Mouse (Mus musculus) heart, embryonic 15.5 days (tissue): ENCODE results near the gene Ankrd65. TPM values are rescaled to one million over a fixed set of nuclear protein-coding genes. Genes with fewer than 3 reads are reported as not detected.

Experiments
- microRNA-seq: library from miRNA; unstranded; fragments of <30 nt; microRNA quantifications from one replicate; pipeline ENCODE4, GENCODE M21; 2016
- polyA plus RNA-seq: library from polyadenylated mRNA; unstranded; fragments of >200 nt; fragmentation: Nextera tagmentation; extraction: Ambion mirVana; gene quantifications from 2 replicates; pipeline ENCODE4 v1.2.1, GENCODE M21; 2015

Ankrd65 gene
- polyA plus RNA-seq, 1 experiment from 2014 or later, result not detected

Small RNA genes within 50 kb of the gene (microRNA-seq; reads per million reads assigned to microRNA genes)
- gene Gm27743, result not detected

Other genes starting within 250 kb of the Ankrd65 start
- 40.9 and 55.3 TPM in 2 replicates for gene Nadk, start 228.1 kb upstream of the Ankrd65 start, polyA plus RNA-seq
- gene Slc35e2, start 189.0 kb upstream of the Ankrd65 start, polyA plus RNA-seq, result 5.8 and 6.7 TPM in 2 replicates
- 38.4 and 41.8 TPM in 2 replicates for gene Cdk11b, start 165.6 kb upstream of the Ankrd65 start, polyA plus RNA-seq
- gene Gm10563, start 145.0 kb upstream of the Ankrd65 start, polyA plus RNA-seq, result not detected in 2 replicates
- gene Mmp23, start 137.1 kb upstream of the Ankrd65 start, polyA plus RNA-seq, result 65.5 and 74.9 TPM in 2 replicates
- gene Mib2, start 121.2 kb upstream of the Ankrd65 start, polyA plus RNA-seq, result 17.3 and 23.4 TPM in 2 replicates
- 3.8 and 5.0 TPM in 2 replicates for gene Fndc10, start 96.1 kb upstream of the Ankrd65 start, polyA plus RNA-seq
- 97.0 and 107 TPM in 2 replicates for gene Ssu72, start 85.6 kb upstream of the Ankrd65 start, polyA plus RNA-seq
- 0.53 and 0.56 TPM in 2 replicates for gene Tmem240, start 55.6 kb upstream of the Ankrd65 start, polyA plus RNA-seq
- 88.9 and 108 TPM in 2 replicates for gene Atad3a, start 29.3 kb upstream of the Ankrd65 start, polyA plus RNA-seq
- 5.9 and 7.8 TPM in 2 replicates for gene Vwa1, start 15.7 kb upstream of the Ankrd65 start, polyA plus RNA-seq
- gene Tmem88b, start 4.6 kb upstream of the Ankrd65 start, polyA plus RNA-seq, result 1.7 and 2.0 TPM in 2 replicates
- 131 TPM in 2 replicates for gene Mrpl20, start 12.4 kb downstream of the Ankrd65 start, polyA plus RNA-seq
- 106 and 123 TPM in 2 replicates for gene Ccnl2, start 22.1 kb downstream of the Ankrd65 start, polyA plus RNA-seq
- gene Aurkaip1, start 40.8 kb downstream of the Ankrd65 start, polyA plus RNA-seq, result 121 and 124 TPM in 2 replicates
- 72.7 and 91.4 TPM in 2 replicates for gene Mxra8, start 49.2 kb downstream of the Ankrd65 start, polyA plus RNA-seq
- gene Dvl1, start 57.0 kb downstream of the Ankrd65 start, polyA plus RNA-seq, result 8.1 and 12.2 TPM in 2 replicates
- 0.14 TPM in 2 replicates for gene Tas1r3, start 72.9 kb downstream of the Ankrd65 start, polyA plus RNA-seq
- 7.8 and 10.3 TPM in 2 replicates for gene Cptp, start 79.0 kb downstream of the Ankrd65 start, polyA plus RNA-seq
- 27.3 and 41.4 TPM in 2 replicates for gene Ints11, start 79.1 kb downstream of the Ankrd65 start, polyA plus RNA-seq
- 28.7 and 32.4 TPM in 2 replicates for gene Pusl1, start 101.3 kb downstream of the Ankrd65 start, polyA plus RNA-seq
- 8.2 and 13.5 TPM in 2 replicates for gene Acap3, start 101.4 kb downstream of the Ankrd65 start, polyA plus RNA-seq
- gene Ube2j2, start 153.4 kb downstream of the Ankrd65 start, polyA plus RNA-seq, result 71.7 and 79.0 TPM in 2 replicates
- gene C1qtnf12, start 171.9 kb downstream of the Ankrd65 start, polyA plus RNA-seq, result 24.9 and 31.3 TPM in 2 replicates
- gene B3galt6, start 202.2 kb downstream of the Ankrd65 start, polyA plus RNA-seq, result 7.7 and 10.0 TPM in 2 replicates
- gene Sdf4, start 202.4 kb downstream of the Ankrd65 start, polyA plus RNA-seq, result 105 and 127 TPM in 2 replicates
- gene Tnfrsf4, start 223.4 kb downstream of the Ankrd65 start, polyA plus RNA-seq, result 0.36 and 0.55 TPM in 2 replicates
- 1.9 and 2.9 TPM in 2 replicates for gene Tnfrsf18, start 235.7 kb downstream of the Ankrd65 start, polyA plus RNA-seq